Mouse (Mus musculus) T-helper 17 cell (primary cell): Measurements from ENCODE around the gene Sbk1.
"Not testable (repeated sequence)": the region's sequence is repeated elsewhere in the genome, so short reads cannot be mapped to it uniquely, and the experiment has no call there.

Experiments
- in situ Hi-C, 2 experiments: fragments of 300-600 bp; cut with MboI, MseI; formaldehyde crosslinking; loops; 1 replicate in 1 of 2; 2 replicates in 1 of 2; pipeline ENCODE4 v1.15.1; 2025; ENCODE audit warnings: high pct_unique_total_duplicates in 2 of 2

The Sbk1 gene

GRCm38 (mm10) chr7:126286311-126286710 lies 13.9 kb downstream of the Sbk1 start:
- in situ Hi-C loops, result no loop called here

GRCm38 (mm10) chr7:126287493-126288103 lies 15.2 kb downstream of the Sbk1 start:
- in situ Hi-C loops, result no loop called here

- in situ Hi-C loops, result no loop called here
Observed at GRCm38 (mm10) chr7:126288104-126288497, 15.7 kb downstream of the Sbk1 start.

- in situ Hi-C loops, result no loop called here
Observed at GRCm38 (mm10) chr7:126288571-126289091, 16.2 kb downstream of the Sbk1 start.

GRCm38 (mm10) chr7:126289371-126289770 lies 17.0 kb downstream of the Sbk1 start:
- in situ Hi-C loops, result no loop called here

GRCm38 (mm10) chr7:126289956-126290355 lies 17.5 kb downstream of the Sbk1 start:
- in situ Hi-C loops, result no loop called here

- in situ Hi-C loops, result no loop called here
Observed at GRCm38 (mm10) chr7:126291681-126292545, 19.5 kb downstream of the Sbk1 start.

- in situ Hi-C loops, result no loop called here
Observed at GRCm38 (mm10) chr7:126293091-126293490, 20.7 kb downstream of the Sbk1 start.

GRCm38 (mm10) chr7:126297579-126298460 lies 25.4 kb downstream of the Sbk1 start:
- in situ Hi-C loops, result no loop called here

GRCm38 (mm10) chr7:126298856-126299255 lies 26.4 kb downstream of the Sbk1 start:
- in situ Hi-C loops, result no loop called here

- in situ Hi-C loops, result loop anchor here (5.0 kb wide), 1 partner anchor 40 kb away; no protein-coding TSS in a partner anchor
Observed at GRCm38 (mm10) chr7:126301831-126302230, 29.4 kb downstream of the Sbk1 start.

- in situ Hi-C loops, result no loop called here
Observed at GRCm38 (mm10) chr7:126311822-126312221, 39.4 kb downstream of the Sbk1 start.

GRCm38 (mm10) chr7:126313309-126313708 lies 40.9 kb downstream of the Sbk1 start:
- in situ Hi-C loops, result no loop called here

GRCm38 (mm10) chr7:126314273-126314672 lies 41.9 kb downstream of the Sbk1 start:
- in situ Hi-C loops, result no loop called here

- in situ Hi-C loops, result no loop called here
Observed at GRCm38 (mm10) chr7:126323729-126324128, 51.3 kb downstream of the Sbk1 start.

GRCm38 (mm10) chr7:126324791-126325190 lies 52.4 kb downstream of the Sbk1 start:
- in situ Hi-C loops, result no loop called here

- in situ Hi-C loops, result not testable (repeated sequence)
Observed at GRCm38 (mm10) chr7:126325576-126326273, 53.3 kb downstream of the Sbk1 start.

- in situ Hi-C loops, result not testable (repeated sequence)
Observed at GRCm38 (mm10) chr7:126328848-126329247, 56.4 kb downstream of the Sbk1 start.

GRCm38 (mm10) chr7:126329907-126330645 lies 57.7 kb downstream of the Sbk1 start:
- in situ Hi-C loops, result loop anchor here (5.0 kb wide), 1 partner anchor 42 kb away; no protein-coding TSS in a partner anchor

GRCm38 (mm10) chr7:126330693-126331092 lies 58.3 kb downstream of the Sbk1 start:
- in situ Hi-C loops, result loop anchor here (5.0 kb wide), 1 partner anchor 42 kb away; no protein-coding TSS in a partner anchor
